Mouse (Mus musculus): ENCODE results near the gene Adipor2. TPM values are rescaled to one million over a fixed set of nuclear protein-coding genes. Genes with fewer than 3 reads are reported as not detected.
A peak's percentile ranks its signal among the peaks of the same experiment; 100 is the strongest.

Adipor2 gene
- total and polyA plus RNA-seq, 3 experiments = 55.9 to 198 (median 194) TPM

DNA sequence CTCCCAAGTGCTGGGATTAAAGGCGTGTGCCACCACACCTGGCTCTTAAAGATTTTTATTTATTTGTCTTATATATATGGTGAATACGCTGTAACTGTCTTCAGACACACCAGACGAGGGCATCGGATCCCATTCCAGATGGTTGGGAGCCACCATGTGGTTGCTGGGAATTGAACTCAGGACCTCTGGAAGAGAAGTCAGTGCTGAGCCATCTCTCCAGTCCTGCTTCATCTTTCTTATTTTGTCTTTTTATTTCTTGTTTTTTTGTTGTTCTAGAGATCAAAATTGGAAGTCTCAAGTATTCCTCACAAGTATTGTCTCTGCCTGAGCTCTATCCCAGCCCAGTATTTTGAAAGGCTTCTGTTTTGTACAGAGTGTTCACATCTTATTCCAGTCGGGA, 2.9 kb upstream of the Adipor2 start:
- no peak for DNase-seq

GRCm38 (mm10) chr6:119419412-119419811, 1.9 kb upstream of the Adipor2 start:
- DNase-seq = no peak

- peak; percentile 68 for DNase-seq
These were observed 1.1 kb upstream of the Adipor2 start for GRCm38 (mm10) chr6:119418392-119419251.

DNA sequence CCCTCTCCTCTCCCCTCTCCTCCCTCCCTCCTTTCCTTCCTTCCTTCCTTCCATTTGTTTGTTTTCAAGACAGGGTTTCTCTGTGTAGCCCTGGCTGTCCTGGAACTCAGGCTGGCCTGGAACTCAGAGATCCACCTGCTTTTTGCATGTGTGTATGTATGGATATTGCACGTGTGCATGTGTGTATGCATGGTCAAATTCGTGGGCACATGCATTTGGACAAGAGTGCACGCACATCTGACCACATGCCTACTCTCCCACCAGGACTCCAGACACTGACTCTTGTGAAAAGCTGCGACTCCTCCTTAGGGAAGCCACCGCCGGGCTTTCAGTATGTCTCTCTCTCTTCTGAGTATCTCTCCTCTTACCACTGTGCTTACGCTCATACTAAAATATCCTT, 317 bp upstream of the Adipor2 start:
- no peak for DNase-seq

DNA sequence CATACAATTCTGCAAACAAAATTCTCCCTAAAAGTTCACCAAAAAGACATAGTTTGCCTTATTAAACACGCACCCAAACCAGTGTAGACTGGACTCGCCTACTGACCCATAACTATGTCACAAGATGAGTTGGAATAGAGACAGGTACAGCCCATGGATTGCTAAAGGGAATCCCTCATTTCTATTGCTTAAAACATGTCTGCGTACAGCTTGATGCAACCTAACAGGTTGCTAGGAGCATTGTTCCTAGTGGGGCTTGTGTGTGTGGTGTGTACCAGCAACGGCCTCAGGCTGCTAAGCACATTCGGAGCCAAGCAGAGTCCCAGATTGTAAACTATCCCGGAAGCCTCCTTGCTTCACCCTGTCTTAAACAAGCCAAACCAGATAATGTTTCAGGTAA, 861 bp downstream of the Adipor2 start:
- DNase-seq = no peak

DNA sequence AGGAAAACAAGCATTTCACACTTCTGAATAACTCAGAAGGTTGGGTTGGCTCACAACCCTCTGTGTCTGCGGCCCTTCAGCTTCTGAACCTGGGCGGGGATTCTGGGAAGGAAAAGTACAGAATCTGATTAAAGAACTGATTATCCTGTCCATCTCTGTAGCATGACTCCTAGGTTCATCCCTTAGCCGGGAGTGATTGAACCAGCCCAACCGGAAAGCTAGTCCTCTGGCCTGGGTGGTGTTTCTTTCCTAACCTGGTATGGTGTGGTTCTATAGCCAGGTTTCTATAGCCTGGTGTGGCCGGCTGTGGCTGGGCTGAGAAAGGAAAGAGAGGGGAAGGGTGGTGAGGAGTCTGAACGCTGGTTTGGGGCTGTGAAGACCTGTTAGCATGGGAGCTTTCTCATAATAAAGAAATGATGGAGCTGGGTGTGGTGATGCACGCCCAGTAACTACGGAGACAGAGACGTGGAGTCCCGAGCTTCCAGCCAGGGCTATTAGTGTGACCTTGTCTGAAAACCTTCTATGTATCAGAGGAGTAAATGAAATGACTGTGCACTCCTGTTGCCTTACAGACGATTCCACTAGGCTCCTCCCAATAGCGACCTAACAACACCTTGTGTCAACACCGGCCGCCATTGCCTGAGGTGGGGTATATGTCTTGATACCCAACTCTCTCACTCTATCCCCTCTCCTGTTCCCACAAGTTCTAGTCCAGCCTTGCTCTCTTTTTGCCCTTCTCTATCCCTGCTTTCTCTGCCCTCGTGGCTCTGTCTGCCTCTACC, 3.1 kb downstream of the Adipor2 start:
- DNase-seq = no peak

- DNase-seq = no peak
These were observed 4.9 kb downstream of the Adipor2 start for GRCm38 (mm10) chr6:119412588-119412987.

DNA sequence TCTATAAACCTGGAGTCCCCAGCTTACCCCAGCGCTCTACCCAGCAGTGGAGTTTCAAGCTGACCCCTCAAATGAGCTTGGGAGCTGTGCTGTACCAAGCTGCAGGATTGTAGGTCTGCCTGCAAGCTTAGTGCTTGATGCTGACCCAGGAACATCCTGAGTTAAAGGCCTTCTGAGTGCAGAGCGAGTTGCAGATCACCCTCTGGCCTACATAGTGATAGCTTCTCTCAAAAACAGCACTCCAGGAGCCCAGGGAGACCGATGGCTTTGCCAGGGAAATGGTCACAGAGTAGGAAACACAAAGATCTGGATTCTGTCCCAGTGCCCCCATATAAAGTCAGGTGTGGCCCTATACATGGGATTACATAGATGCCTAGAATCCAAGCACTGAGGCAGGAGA, 6.0 kb downstream of the Adipor2 start:
- DNase-seq = no peak

GRCm38 (mm10) chr6:119409766-119410165, 7.7 kb downstream of the Adipor2 start:
- peak; percentile 77 for DNase-seq

GRCm38 (mm10) chr6:119408582-119408981, 8.9 kb downstream of the Adipor2 start:
- no peak for DNase-seq

GRCm38 (mm10) chr6:119407818-119408217, 9.7 kb downstream of the Adipor2 start:
- no peak for DNase-seq

DNA sequence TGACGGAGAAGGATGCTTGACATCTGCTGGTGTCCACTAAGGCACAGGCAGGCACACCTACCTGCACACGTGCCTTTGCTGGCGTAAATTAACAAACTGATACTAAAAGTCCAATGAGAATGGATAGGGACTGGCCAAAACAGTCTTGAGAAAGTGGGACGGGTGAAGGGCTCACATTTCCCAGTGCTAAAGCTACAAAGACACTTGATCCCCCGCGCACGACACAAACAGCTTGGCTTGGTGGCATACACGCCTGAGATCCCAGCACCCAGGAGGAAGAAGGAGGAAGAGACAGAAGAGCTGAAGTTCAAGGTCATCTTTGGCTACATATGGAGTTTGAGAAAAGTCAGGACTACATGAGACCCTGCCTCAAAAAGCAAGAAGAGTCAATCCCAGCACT, 11.0 kb downstream of the Adipor2 start:
- DNase-seq = no peak

DNA sequence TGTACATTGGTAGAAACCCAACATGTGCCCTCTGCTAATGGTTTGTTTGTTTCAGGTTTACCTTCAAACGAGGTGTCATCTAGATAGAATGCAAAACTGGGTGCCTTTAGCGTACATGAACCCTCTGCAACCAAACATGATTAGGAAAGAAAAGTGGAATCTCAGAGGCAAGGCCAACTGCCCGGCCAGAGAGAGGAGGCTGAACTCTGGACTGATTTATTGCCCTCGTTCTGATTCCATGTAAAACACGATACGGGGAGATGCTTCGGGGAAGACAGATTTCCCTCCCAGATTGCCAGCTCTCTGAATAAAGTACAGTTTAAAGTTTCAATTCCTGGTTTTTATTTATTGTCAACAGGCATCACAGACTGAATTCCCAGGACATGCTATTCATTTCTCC, 12.2 kb downstream of the Adipor2 start:
- peak; percentile 59 for DNase-seq

DNA sequence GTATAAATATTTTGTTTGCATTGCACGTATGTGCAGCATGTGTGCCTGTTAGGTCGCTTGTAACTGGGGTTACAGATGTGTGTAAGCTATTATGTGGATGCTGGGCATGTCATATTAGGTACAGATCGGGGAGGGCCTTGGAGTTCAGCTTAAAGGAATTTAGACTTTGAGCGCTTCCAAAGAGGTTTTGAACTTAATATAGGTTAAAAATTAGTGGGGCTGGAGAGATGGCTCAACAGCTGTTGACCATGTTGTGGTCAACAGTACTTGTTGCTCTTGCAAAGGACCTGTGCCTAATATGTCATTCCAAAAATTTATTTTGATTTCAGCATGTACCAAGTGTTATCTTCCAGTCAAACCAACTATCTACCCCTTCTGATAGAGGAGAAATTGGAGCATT, 12.7 kb downstream of the Adipor2 start:
- no peak for DNase-seq

GRCm38 (mm10) chr6:119402976-119403375, 14.5 kb downstream of the Adipor2 start:
- no peak for DNase-seq

DNA sequence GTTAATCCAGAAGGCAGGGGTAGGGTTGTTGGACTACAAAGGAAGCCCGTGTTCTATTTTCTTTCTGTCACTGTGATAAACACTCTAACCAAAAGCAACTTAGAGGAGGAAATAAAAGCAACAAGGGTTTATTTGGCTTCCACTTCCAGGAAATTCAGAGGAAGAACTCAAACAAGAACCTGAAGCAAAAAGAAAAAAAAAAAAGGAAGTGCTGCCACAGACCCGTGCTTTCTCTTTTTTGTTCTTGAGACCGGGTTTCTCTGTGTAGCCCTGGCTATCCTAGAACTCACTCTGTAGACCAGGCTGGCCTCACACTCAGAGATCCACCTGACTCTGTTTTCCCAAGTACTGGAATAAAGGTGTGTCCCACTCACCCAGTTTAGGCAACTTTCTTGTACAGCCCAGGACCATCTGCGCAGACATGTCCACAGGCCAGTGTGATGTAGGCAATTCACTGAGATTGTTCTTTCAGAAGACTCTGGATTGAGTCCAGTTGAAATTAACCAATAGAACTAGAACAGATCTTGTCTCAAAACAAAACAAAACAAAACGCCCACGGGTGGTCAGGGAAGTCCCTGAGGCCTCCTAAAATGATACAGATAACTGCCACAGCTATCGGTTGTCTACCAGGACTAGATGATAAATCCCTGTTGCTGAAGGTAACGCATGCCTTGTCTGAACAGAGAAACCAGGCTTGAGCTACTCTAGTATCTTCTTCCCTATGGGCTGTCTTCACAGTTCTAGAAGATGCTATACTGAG, 15.8 kb downstream of the Adipor2 start:
- no peak for DNase-seq

- no peak for DNase-seq
These were observed 16.9 kb downstream of the Adipor2 start for GRCm38 (mm10) chr6:119400649-119401048.

GRCm38 (mm10) chr6:119399371-119399770, 18.1 kb downstream of the Adipor2 start:
- DNase-seq = peak; percentile 55

GRCm38 (mm10) chr6:119396309-119396634, 21.2 kb downstream of the Adipor2 start:
- DNase-seq = peak; percentile 93

DNA sequence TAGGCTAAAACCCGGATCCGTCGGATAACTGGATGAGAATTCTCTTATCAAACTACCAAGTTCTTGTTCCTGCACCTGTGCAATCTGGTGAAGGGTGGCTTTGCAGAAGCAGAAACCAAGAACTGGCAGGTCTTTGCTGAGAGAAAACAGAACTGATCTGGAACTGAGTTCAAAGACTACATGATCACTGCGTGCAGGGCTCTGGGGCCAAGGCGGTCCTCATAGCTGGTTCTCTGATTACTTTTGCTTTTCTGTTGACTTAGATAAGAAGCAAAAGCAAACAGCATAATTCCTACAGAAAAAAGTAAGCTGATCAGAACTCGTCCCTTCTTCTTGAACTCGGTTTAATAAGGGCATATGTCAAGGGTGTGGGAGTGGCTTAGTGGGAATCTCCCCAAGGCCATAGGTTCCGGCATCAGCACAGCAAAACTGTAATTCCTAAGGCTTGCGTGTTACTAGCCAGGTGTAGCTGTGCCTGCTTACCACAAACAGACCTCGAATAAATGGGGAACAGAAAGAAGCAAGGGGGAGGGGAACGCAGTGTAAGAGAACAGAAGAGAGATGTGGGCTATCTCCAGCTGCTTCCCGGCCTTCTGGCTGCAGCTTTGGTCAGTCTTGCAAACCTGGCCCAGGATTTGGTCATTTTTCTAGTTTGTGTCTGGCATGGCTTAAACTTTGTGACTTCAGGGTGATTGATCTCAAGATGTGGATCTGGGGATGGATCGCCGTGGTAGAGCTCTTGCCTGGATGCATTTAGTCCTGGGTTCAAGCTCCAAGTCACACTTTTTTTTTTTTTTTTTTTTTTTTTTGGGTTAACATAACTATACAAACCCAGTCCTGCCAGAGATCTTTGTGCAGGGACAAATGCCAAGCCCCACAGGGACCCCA, 21.8 kb downstream of the Adipor2 start:
- peak; percentile 47 for DNase-seq

DNA sequence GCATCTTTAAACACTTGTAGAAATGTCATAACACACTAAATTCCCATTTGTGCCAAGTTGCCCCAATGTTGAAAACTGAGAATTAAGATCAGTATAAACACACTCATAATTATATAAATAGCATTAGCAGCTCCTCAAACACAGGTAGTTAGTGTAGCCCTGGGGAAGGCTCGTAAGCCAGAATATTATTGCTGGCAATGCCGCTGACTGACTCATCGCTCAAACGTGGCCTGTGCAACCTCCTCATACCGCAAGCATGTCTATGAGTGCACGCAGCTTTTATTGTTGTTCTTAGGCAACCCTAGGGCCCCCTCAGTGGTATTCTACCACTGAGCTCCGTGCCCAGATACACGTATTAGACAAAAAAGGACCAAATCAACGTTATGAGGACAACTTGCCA, 24.7 kb downstream of the Adipor2 start:
- DNase-seq = peak; percentile 71

DNA sequence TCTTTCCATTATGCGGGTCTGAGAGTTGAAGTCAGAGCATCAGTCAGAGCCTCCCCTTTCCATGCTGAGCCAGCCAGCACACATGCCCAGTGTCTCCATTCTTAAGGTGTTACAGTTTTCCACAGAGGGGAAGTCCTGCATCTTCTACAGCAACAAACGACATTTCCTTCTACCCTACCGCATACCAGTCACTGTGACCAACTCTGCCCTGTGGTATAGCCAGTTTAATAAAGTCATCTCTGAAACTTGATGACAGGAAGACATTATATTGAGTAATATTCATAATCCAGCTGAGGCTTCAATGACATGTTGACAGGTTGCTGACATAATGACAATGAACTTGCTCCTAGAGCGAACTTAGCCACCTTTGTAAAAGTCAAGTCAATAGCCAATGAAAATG, 26.8 kb downstream of the Adipor2 start:
- DNase-seq = no peak
